Comparison of ENCODE assay signal across 31 mouse cellular contexts in genomic region chr7:84623718-84624117, GRCm38 (mm10). TPM values are rescaled to one million over a fixed set of nuclear protein-coding genes. Genes with fewer than 3 reads are reported as not detected.
"Had no signal": no experiment of that assay in that cellular context is flagged by ENCODE, and none has a peak within 500 bp of the region (broad histone marks: within the 10 kb centered on the region; RNA-seq: fewer than 3 reads in every experiment).

No protein-coding gene starts in this region.

- H3K36me3 ChIP-seq: midbrain, embryonic 15.5 days had no signal

- H3K4me1 ChIP-seq: limb, embryonic 10.5 days; limb, embryonic 12.5 days; limb, embryonic 13.5 days; limb, embryonic 15.5 days; liver, embryonic 12.5 days; liver, embryonic 15.5 days; lung, embryonic 15.5 days; megakaryocyte, embryonic 14.5 days; midbrain, embryonic 10.5 days; midbrain, embryonic 12.5 days; midbrain, embryonic 13.5 days; midbrain, embryonic 15.5 days; neural tube, embryonic 12.5 days had no signal

- H3K27ac ChIP-seq: limb, embryonic 10.5 days; limb, embryonic 12.5 days; limb, embryonic 13.5 days; limb, embryonic 15.5 days; liver, embryonic 12.5 days; liver, embryonic 13.5 days; liver, embryonic 14.5 days; liver, embryonic 15.5 days; lung, embryonic 15.5 days; macrophage; midbrain, embryonic 10.5 days; midbrain, embryonic 12.5 days; midbrain, embryonic 13.5 days; midbrain, embryonic 15.5 days; neural tube, embryonic 12.5 days had no signal

- H3K27me3 ChIP-seq: limb, embryonic 12.5 days; limb, embryonic 13.5 days; limb, embryonic 15.5 days; liver, embryonic 12.5 days; liver, embryonic 13.5 days; liver, embryonic 15.5 days; lung, embryonic 15.5 days; megakaryocyte, embryonic 14.5 days; midbrain, embryonic 12.5 days; midbrain, embryonic 13.5 days; midbrain, embryonic 15.5 days; neural tube, embryonic 12.5 days had no signal

- ATAC-seq: liver, embryonic 12.5 days; liver, postnatal 0 days; lung, postnatal 0 days; midbrain, embryonic 13.5 days; midbrain, embryonic 15.5 days had no signal

- H3K9me3 ChIP-seq: limb, embryonic 10.5 days; limb, embryonic 12.5 days; limb, embryonic 13.5 days; limb, embryonic 15.5 days; liver, embryonic 12.5 days; liver, embryonic 13.5 days; liver, embryonic 15.5 days; lung, embryonic 15.5 days; midbrain, embryonic 10.5 days; midbrain, embryonic 12.5 days; midbrain, embryonic 13.5 days; midbrain, embryonic 15.5 days; neural tube, embryonic 12.5 days had no signal

- H3K4me3 ChIP-seq: limb, embryonic 10.5 days; limb, embryonic 12.5 days; limb, embryonic 13.5 days; limb, embryonic 15.5 days; liver, embryonic 12.5 days; liver, embryonic 13.5 days; liver, embryonic 15.5 days; lung, embryonic 15.5 days; megakaryocyte, embryonic 14.5 days; midbrain, embryonic 10.5 days; midbrain, embryonic 12.5 days; midbrain, embryonic 13.5 days; midbrain, embryonic 15.5 days; myocyte; neural tube, embryonic 12.5 days had no signal

- H3K9ac ChIP-seq: limb, embryonic 12.5 days; limb, embryonic 13.5 days; limb, embryonic 15.5 days; liver, embryonic 12.5 days; liver, embryonic 13.5 days; liver, embryonic 14.5 days; liver, embryonic 15.5 days; liver, postnatal 0 days; lung, embryonic 14.5 days; lung, embryonic 15.5 days; midbrain, embryonic 12.5 days; midbrain, embryonic 13.5 days; midbrain, embryonic 15.5 days; neural tube, embryonic 12.5 days had no signal

- DNase-seq: left cerebral cortex, postnatal 4 days; liver; liver, embryonic 13.5 days; liver, postnatal 0 days; lung, adult 18-20 months; lung, adult 2 months; lung, embryonic 14.5 days; lung, postnatal 10 days; lung, postnatal 14 days; lung, postnatal 36 days; lung, postnatal 4 days; midbrain, embryonic 14.5 days had no signal

- H3K4me2 ChIP-seq: limb, embryonic 12.5 days; limb, embryonic 13.5 days; limb, embryonic 15.5 days; liver, embryonic 11.5 days; liver, embryonic 12.5 days; liver, embryonic 13.5 days; liver, embryonic 15.5 days; lung, embryonic 14.5 days; lung, embryonic 15.5 days; midbrain, embryonic 12.5 days; midbrain, embryonic 13.5 days; midbrain, embryonic 15.5 days; neural tube, embryonic 12.5 days had no signal

RNA-seq across cellular contexts. Expression of gene Fah, which starts 17.2 kb away (rescaled TPM):
- total RNA-seq: megakaryocyte, adult 5-6 weeks had no signal
